Mouse (Mus musculus) small intestine, adult 2 months (tissue): ENCODE measurements around the gene Ttc7b.

ENCODE experiments used
- CTCF ChIP-seq: fragments of 200-500 bp; IDR thresholded peaks from 2 replicates; pipeline ENCODE4 v1.5.1; 2012; ENCODE audit warnings: low read depth, mild to moderate bottlenecking, control low read depth, inconsistent platforms, low read length, moderate library complexity, mixed read lengths; ENCODE audit not compliant: insufficient replicate concordance, insufficient read length; ENCODE audit errors: extremely low read depth
- POLR2A ChIP-seq: fragments of 200-500 bp; IDR thresholded peaks from 2 replicates; pipeline ENCODE4 v1.6.1; 2012; ENCODE audit warnings: low read depth, mild to moderate bottlenecking, control low read depth, inconsistent platforms, low read length, moderate library complexity

DNA sequence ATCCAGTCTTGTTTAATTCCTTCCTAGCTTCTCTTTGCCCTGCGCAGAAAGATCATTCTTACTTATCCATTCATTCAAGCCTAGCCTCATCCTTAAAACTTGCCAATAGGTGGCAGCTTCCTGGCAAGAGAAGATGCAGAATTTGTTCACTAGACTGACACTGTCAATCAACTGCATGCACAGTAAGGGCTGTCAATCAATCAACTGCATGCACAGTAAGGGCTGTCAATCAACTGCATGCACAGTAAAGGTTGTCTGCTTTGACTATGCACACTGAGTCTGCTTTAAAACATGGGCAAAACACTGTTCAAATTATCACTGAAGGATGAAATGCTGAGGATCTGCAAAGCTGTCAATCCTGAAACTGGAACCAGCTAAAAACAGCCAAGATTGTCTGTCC, 37.6 kb downstream of the Ttc7b start:
- no peak for TF ChIP-seq POLR2A
- TF ChIP-seq CTCF = no peak
